Mouse (Mus musculus): ENCODE measurements at regions not wholly inside any gene's neighbourhood (a gene's known extent, or its start where the extent isn't known, plus 50 kb on each side); places are given as distances from the start of the nearest gene placed in this dataset.

GRCm38 (mm10) chr6:138873610-138874009 lies 215.3 kb upstream of the Igbp1b start:
- TF ChIP-seq CTCF (IDR thresholded peaks at IDR 0.05; ENCODE audit: low read depth) (no peak), EP300 (IDR thresholded peaks at IDR 0.05; ENCODE audit: low read depth) (no peak)
